Mouse (Mus musculus): Measurements from ENCODE around the gene Iqcf4. TPM values are rescaled to one million over a fixed set of nuclear protein-coding genes. Genes with fewer than 3 reads are reported as not detected.
A peak's percentile ranks its signal among the peaks of the same experiment; 100 is the strongest.
"Not testable (repeated sequence)": the region's sequence is repeated elsewhere in the genome, so short reads cannot be mapped to it uniquely, and the experiment has no call there.

The Iqcf4 gene
- polyA plus RNA-seq (2012; rRNA removed), result not detected in 2 replicates

DNA sequence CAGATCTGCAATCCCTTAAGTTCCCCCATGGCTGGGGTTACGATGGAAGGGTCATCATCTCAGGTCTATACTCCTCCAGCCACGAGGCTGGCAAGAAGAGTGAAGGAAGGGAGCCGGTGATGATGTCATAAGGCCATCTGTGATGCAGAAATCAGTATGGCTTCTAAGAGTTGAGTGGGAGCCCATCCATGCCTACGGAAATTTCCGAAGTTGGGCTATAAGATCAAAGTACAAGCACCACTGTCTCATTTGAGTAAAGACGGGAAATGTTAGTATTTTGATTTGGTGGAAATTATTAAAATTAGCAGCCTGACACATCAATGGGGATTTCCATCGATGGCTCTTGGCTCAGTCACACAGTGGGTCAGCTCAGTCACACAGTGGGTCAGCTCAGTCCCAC lies at the start of gene Iqcf4:
Iqcf4 (minus strand) TSS at position 101 of the 400 bp plus-strand sequence.
- no peak for DNase-seq (ENCODE audit: extremely low spot score in 1 of 2, low spot score in 1 of 2)

GRCm38 (mm10) chr9:106617496-106617895 lies 46.7 kb upstream of the Iqcf4 start:
- DNase-seq (ENCODE audit: extremely low spot score in 1 of 2, low spot score in 1 of 2), result no peak

DNA sequence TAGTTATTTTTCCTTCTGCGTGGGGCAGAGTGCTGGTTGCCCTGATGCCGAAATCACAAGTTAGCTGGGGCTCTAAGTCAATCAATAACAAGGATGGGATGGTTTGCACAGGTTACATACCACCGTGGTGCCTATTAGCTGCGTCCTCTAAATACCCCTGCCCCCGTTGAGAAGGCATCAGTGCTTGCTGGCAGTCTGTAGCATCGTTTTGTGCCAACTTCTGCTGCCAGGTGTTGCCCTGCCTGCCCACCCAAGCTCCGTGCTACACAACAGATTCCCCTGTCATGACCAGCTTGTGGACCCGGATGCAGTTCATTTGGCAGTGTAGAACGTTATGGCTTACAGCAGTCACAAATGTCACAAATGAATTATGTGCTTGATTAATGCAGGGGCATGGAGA lies 45.5 kb upstream of the Iqcf4 start:
- DNase-seq (ENCODE audit: extremely low spot score in 1 of 2, low spot score in 1 of 2), result no peak

DNA sequence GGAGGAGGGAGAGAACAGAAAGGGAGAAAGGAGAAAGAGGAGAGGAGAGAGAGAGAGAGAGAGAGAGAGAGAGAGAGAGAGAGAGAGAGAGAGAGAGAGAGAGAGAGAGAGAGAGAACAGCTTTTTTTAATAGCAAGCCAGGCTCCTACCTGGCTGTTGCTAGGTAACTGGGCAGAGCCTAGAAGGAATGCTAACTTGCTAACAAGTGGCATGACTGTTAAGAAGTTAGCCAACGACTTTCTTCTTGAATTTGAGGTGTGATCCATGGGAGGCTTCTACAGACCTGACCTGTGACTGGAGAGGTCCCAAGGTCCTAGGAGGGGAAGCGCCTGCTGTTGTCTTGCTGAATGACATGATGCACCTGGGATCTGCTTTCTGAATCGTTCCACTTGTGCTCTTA lies 43.8 kb upstream of the Iqcf4 start:
- DNase-seq (ENCODE audit: extremely low spot score in 1 of 2, low spot score in 1 of 2), result no peak

DNA sequence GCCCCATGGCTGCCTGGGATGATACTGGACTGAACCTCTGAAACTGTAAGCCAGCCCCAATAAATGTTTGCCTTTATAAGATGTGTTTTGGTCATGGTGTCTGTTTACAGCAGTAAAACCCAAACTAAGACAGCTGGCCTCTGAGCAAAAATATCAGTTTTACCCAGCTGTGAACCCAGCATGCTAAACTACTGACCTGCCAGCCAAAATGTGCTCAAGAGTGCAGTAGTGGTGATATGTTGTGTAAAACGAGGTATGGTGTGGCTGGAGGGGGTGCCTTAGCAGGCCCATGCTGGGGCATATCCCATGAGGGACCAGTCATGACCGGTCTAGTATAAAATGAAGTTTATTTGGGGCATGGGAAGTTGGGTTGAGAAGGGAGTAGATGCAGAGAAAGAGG lies 43.2 kb upstream of the Iqcf4 start:
- no peak for DNase-seq (ENCODE audit: extremely low spot score in 1 of 2, low spot score in 1 of 2)

DNA sequence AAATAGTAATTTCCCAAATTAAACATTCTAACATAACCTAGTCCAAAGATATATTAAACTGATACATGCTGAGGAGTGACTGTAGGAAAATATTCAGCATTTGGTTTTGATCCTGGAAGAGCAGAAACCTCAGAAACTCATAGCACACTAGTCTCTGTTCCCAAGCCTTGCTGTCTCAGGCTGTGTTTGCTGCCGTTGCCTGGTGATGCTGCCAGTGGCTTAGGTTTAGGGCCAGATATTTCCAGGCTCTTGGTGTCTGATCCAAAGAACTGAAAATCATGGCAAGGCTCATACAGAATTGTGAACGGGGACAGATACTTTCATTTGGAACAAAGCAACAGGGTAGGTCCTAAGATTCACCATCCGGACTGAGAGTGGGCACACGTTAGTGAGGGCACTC lies 39.9 kb upstream of the Iqcf4 start:
- no peak for DNase-seq (ENCODE audit: extremely low spot score in 1 of 2, low spot score in 1 of 2)

- peak in 1 of 2 experiments; percentile 80 for DNase-seq (ENCODE audit: extremely low spot score in 1 of 2, low spot score in 1 of 2)
Measured at GRCm38 (mm10) chr9:106600546-106600945, 29.8 kb upstream of the Iqcf4 start.

GRCm38 (mm10) chr9:106598466-106598865 lies 27.7 kb upstream of the Iqcf4 start:
- no peak for DNase-seq (ENCODE audit: extremely low spot score in 1 of 2, low spot score in 1 of 2)

GRCm38 (mm10) chr9:106595836-106596235 lies 25.0 kb upstream of the Iqcf4 start:
- DNase-seq (ENCODE audit: extremely low spot score in 1 of 2, low spot score in 1 of 2), result peak; percentile 71 to 76

GRCm38 (mm10) chr9:106595402-106595801 lies 24.6 kb upstream of the Iqcf4 start:
- not testable (repeated sequence) for DNase-seq (ENCODE audit: extremely low spot score in 1 of 2, low spot score in 1 of 2)

GRCm38 (mm10) chr9:106592158-106592557 lies 21.4 kb upstream of the Iqcf4 start:
- DNase-seq (ENCODE audit: extremely low spot score in 1 of 2, low spot score in 1 of 2), result no peak

DNA sequence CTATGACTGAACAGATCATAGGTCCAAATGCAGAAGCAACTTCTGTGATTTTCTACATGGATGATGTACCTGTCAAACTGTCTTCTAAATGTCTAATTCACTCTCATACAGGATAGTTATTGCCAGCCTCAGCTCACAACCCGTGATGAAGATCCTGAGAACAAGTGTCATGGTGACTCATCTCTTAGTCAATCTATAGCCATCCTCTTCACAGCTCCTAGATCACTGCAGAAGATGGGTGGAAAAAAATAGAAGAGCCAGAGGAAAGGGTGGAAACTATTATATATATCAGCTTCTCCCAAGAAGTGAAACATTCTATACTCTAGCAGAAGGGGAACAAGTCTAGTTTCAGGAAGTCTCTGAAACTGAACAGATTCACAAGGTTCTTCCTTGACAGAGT lies 11.8 kb upstream of the Iqcf4 start:
- no peak for DNase-seq (ENCODE audit: extremely low spot score in 1 of 2, low spot score in 1 of 2)

DNA sequence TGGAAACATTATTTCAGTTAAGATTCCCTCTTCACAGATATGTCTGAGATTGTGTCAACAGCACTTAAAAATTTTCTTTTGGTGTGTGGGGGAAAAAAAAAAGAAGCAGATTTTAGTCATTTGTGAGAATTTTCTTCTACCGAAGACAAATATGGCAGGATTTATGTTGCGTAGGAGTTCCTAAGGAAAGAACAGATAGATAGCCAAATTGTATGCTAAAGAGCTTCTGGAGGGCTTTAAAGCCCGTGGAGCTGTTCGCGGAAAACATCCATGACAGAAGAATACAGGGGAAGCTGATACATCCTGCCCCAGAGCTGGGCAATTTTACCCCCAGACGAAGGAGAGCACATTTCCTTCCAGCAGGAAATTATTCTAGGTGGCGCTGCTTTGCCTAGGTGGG lies 9.2 kb upstream of the Iqcf4 start:
- DNase-seq (ENCODE audit: extremely low spot score in 1 of 2, low spot score in 1 of 2), result peak in 1 of 2 experiments; percentile 45

GRCm38 (mm10) chr9:106576112-106576511 lies 5.3 kb upstream of the Iqcf4 start:
- no peak for DNase-seq (ENCODE audit: extremely low spot score in 1 of 2, low spot score in 1 of 2)

GRCm38 (mm10) chr9:106573366-106573765 lies 2.6 kb upstream of the Iqcf4 start:
- DNase-seq (ENCODE audit: extremely low spot score in 1 of 2, low spot score in 1 of 2), result no peak

DNA sequence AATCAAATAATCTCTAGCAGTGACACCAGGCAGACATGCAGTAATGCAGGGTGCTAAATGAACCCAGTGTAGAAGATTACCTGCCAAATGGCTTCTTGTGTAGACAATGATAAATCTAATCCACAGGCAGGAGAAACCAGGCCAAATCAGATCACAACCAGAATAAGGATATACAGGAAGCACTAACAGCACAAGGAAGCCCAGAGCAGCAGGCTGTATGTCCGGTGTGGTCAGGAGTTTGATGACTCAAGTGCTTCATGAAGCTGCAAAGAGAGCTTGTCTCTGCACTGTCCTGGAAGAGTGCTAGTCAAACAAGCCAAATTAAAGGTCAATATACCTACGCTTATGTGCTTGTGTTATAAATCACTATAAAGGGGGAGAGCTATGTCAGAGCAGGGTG lies 1.4 kb upstream of the Iqcf4 start:
- no peak for DNase-seq (ENCODE audit: extremely low spot score in 1 of 2, low spot score in 1 of 2)

GRCm38 (mm10) chr9:106566437-106566836 lies 4.4 kb downstream of the Iqcf4 start:
- DNase-seq (ENCODE audit: extremely low spot score in 1 of 2, low spot score in 1 of 2), result no peak

- DNase-seq (ENCODE audit: extremely low spot score in 1 of 2, low spot score in 1 of 2), result no peak
Measured at GRCm38 (mm10) chr9:106564025-106564424, 6.8 kb downstream of the Iqcf4 start.

GRCm38 (mm10) chr9:106562291-106562690 lies 8.5 kb downstream of the Iqcf4 start:
- no peak for DNase-seq (ENCODE audit: extremely low spot score in 1 of 2, low spot score in 1 of 2)

GRCm38 (mm10) chr9:106561531-106561930 lies 9.3 kb downstream of the Iqcf4 start, which contains the start of gene Iqcf3:
Gene Iqcf3, minus strand, starts transcription at chr9:106561631.
- DNase-seq (ENCODE audit: extremely low spot score in 1 of 2, low spot score in 1 of 2), result no peak

- peak; percentile 26 to 49 for DNase-seq (ENCODE audit: extremely low spot score in 1 of 2, low spot score in 1 of 2)
Measured at GRCm38 (mm10) chr9:106534975-106535374, 35.8 kb downstream of the Iqcf4 start.

DNA sequence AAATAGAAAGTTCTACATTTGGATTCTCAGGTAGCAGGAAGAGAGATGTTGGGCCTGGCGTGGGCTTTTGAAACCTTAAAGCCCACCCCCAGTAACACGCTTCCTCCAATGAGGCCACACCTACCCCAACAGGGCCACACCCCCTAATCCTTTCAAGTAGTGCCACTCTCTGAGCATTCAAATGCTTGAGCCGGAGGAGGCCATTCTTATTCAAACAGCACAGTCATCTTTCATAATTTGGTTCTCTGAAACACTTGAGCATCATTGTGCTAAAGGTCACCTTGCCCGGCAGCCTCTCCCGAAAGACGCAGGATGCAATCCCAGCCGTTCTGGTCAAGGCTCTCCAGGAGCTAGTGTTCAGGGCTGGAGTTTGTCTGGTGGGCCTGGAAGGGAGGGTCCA lies 36.5 kb downstream of the Iqcf4 start:
- no peak for DNase-seq (ENCODE audit: extremely low spot score in 1 of 2, low spot score in 1 of 2)

DNA sequence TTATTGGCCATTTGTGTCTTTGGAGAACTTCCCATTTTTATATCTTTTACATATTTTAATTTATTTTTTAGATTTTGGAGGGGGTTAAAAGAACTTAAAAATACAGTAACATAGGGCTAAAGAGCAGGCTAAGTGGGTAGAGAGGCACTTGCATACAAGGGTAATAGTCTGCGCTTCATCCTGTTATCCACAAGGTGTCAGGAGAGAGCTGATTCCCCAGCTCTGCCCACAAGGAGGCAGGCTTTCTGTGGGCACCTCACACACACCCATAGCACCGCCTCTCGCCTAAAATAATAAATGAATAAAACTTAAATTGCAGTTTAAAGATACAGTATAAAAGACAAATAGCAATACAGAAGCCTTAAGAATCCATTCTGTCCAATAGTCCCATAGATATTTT lies 39.0 kb downstream of the Iqcf4 start:
- peak in 1 of 2 experiments; percentile 72 for DNase-seq (ENCODE audit: extremely low spot score in 1 of 2, low spot score in 1 of 2)

Measured in frontal cortex, adult 2 months (tissue).